Mouse (Mus musculus) liver, embryonic 13.5 days (tissue): ENCODE results near the gene Piezo1. TPM values are rescaled to one million over a fixed set of nuclear protein-coding genes. Genes with fewer than 3 reads are reported as not detected.

Experiments used
- ATAC-seq: fragments of 200-750 bp; cut with Nextera tagmentation; 2 replicates; pipeline ENCODE4 v1.8.0; 2017; ENCODE audit warnings: low read depth, mild to moderate bottlenecking, moderate number of reproducible peaks, moderate library complexity
- DNase-seq: peaks from one replicate; pipeline ENCODE4 v3.0.0; 2022
- H3K27ac ChIP-seq: fragments of 300-500 bp; sonication (generic); 2 replicates; pipeline ENCODE4 v1.5.1; 2015; ENCODE audit warnings: moderate library complexity, mild to moderate bottlenecking, inconsistent platforms
- H3K27me3 ChIP-seq: fragments of 300-500 bp; sonication (generic); 2 replicates; pipeline ENCODE4 v1.6.1; 2015; ENCODE audit warnings: mild to moderate bottlenecking, inconsistent platforms
- H3K36me3 ChIP-seq: fragments of 300-500 bp; sonication (generic); 2 replicates; pipeline ENCODE4 v1.6.1; 2015; ENCODE audit warnings: mild to moderate bottlenecking, inconsistent platforms
- H3K4me1 ChIP-seq: fragments of 300-500 bp; sonication (generic); replicated peaks from 2 replicates; pipeline ENCODE4 v1.6.1; 2015; ENCODE audit warnings: inconsistent platforms
- H3K4me2 ChIP-seq: fragments of 300-500 bp; sonication (generic); 2 replicates; pipeline ENCODE4 v1.6.1; 2015; ENCODE audit warnings: inconsistent platforms, mild to moderate bottlenecking, moderate library complexity
- H3K4me3 ChIP-seq: fragments of 300-500 bp; sonication (generic); replicated peaks from 2 replicates; pipeline ENCODE4 v1.5.1; 2015; ENCODE audit warnings: mild to moderate bottlenecking, inconsistent platforms
- H3K9ac ChIP-seq: fragments of 300-500 bp; sonication (generic); 2 replicates; pipeline ENCODE4 v1.6.1; 2015; ENCODE audit warnings: mild to moderate bottlenecking, inconsistent platforms
- H3K9me3 ChIP-seq: fragments of 300-500 bp; sonication (generic); replicated peaks from 2 replicates; pipeline ENCODE4 v1.6.1; 2016; ENCODE audit warnings: inconsistent platforms
- WGBS: fragments of 180-500 bp; shearing (Covaris S2); methylation state at CpG from one replicate; pipeline ENCODE4 v1.1.7; 2015; ENCODE audit not compliant: insufficient replicate concordance; 5-methylcytosine and 5-hydroxymethylcytosine counted together
- polyA plus RNA-seq: library from polyadenylated mRNA; unstranded; fragments of >200 nt; fragmentation: Nextera tagmentation; extraction: Ambion mirVana; gene quantifications from 2 replicates; pipeline ENCODE4 v1.2.1, GENCODE M21; 2015

The Piezo1 gene
- polyA plus RNA-seq, 1 experiment from 2014 or later = 14.2 TPM

GRCm38 (mm10) chr8:122556030-122557009 lies 5.2 kb upstream of the Piezo1 start:
- Histone ChIP-seq H3K4me2 (peak overlapping the region; percentile 66), H3K4me1 (peaks cover 69% of the 10 kb centered on the region), H3K4me3 (peak overlapping the region; percentile 43), H3K36me3 (no peaks in the 10 kb centered on the region), H3K9me3 (no peaks in the 10 kb centered on the region), H3K9ac (peak overlapping the region; percentile 72), H3K27ac (peak overlapping the region; percentile 81), H3K27me3 (no peaks in the 10 kb centered on the region)
- peak; percentile 80 for ATAC-seq
- WGBS = 18% methylated on average over 12 of the region's 12 CpGs
- no peak for DNase-seq

- Histone ChIP-seq H3K27ac (0 out of 2 replicates have a peak overlapping the region, but pooled peaks have one; percentile 12), H3K9me3 (no peaks in the 10 kb centered on the region), H3K4me3 (no peak overlapping the region), H3K27me3 (no peaks in the 10 kb centered on the region), H3K4me2 (no peak overlapping the region), H3K9ac (peak overlapping the region; percentile 24; the same call in 1 of the 2 replicates), H3K4me1 (peaks cover 70% of the 10 kb centered on the region), H3K36me3 (no peaks in the 10 kb centered on the region)
- 77% methylated on average over 6 of the region's 6 CpGs for WGBS
- ATAC-seq (no peak), DNase-seq (no peak)
These were observed 3.7 kb upstream of the Piezo1 start for GRCm38 (mm10) chr8:122554786-122555185.

GRCm38 (mm10) chr8:122550995-122551264 lies 199 bp downstream of the Piezo1 start:
- peak; percentile 8 for ATAC-seq

GRCm38 (mm10) chr8:122550234-122550994 lies 715 bp downstream of the Piezo1 start:
- peak overlapping the region; percentile 99 for H3K9ac ChIP-seq
- WGBS = under 1% methylated on average over 52 of the region's 52 CpGs
- H3K36me3 ChIP-seq = peaks cover 9% of the 10 kb centered on the region; the same call in 1 of the 2 replicates
- peak overlapping the region; percentile 99 for H3K27ac ChIP-seq
- peaks cover 75% of the 10 kb centered on the region for H3K4me1 ChIP-seq
- ATAC-seq (peak; percentile 19; the same call in 1 of the 2 replicates), DNase-seq (peak; percentile 56)
- peak overlapping the region; percentile 99 for H3K4me2 ChIP-seq
- H3K27me3 ChIP-seq = no peaks in the 10 kb centered on the region
- no peaks in the 10 kb centered on the region for H3K9me3 ChIP-seq
- H3K4me3 ChIP-seq = peak overlapping the region; percentile 99

More at GRCm38 (mm10) chr8:122550995-122551264, 199 bp downstream of the Piezo1 start:
- peak overlapping the region; percentile 99 for H3K4me2 ChIP-seq
- H3K9me3 ChIP-seq = no peaks in the 10 kb centered on the region
- peak overlapping the region; percentile 99 for H3K9ac ChIP-seq
- no peaks in the 10 kb centered on the region for H3K27me3 ChIP-seq
- peaks cover 9% of the 10 kb centered on the region; the same call in 1 of the 2 replicates for H3K36me3 ChIP-seq
- peak overlapping the region; percentile 99 for H3K4me3 ChIP-seq
- 0% methylated on average over 41 of the region's 43 CpGs for WGBS
- H3K4me1 ChIP-seq = peaks cover 75% of the 10 kb centered on the region
- no peak for DNase-seq
- peak overlapping the region; percentile 99 for H3K27ac ChIP-seq

GRCm38 (mm10) chr8:122548891-122549439 lies 2.2 kb downstream of the Piezo1 start:
- Histone ChIP-seq H3K36me3 (peaks cover 18% of the 10 kb centered on the region), H3K9me3 (no peaks in the 10 kb centered on the region), H3K9ac (peak overlapping the region; percentile 99), H3K27me3 (no peaks in the 10 kb centered on the region), H3K4me1 (peaks cover 80% of the 10 kb centered on the region), H3K4me3 (peak overlapping the region; percentile 99), H3K27ac (peak overlapping the region; percentile 99), H3K4me2 (peak overlapping the region; percentile 99)
- ATAC-seq (no peak), DNase-seq (no peak)
- 51% methylated on average over 3 of the region's 3 CpGs for WGBS

GRCm38 (mm10) chr8:122548331-122548730 lies 2.8 kb downstream of the Piezo1 start:
- peak overlapping the region; percentile 99 for H3K9ac ChIP-seq
- DNase-seq = no peak
- no peaks in the 10 kb centered on the region for H3K27me3 ChIP-seq
- ATAC-seq = no peak
- H3K4me2 ChIP-seq = peak overlapping the region; percentile 99
- H3K36me3 ChIP-seq = peaks cover 24% of the 10 kb centered on the region
- peak overlapping the region; percentile 99 for H3K4me3 ChIP-seq
- H3K4me1 ChIP-seq = peaks cover 80% of the 10 kb centered on the region
- peak overlapping the region; percentile 99 for H3K27ac ChIP-seq
- WGBS = 32% methylated on average over 13 of the region's 13 CpGs
- no peaks in the 10 kb centered on the region for H3K9me3 ChIP-seq

- peak; percentile 72 for ATAC-seq
- DNase-seq = peak; percentile 82
- Histone ChIP-seq H3K4me1 (peaks cover 83% of the 10 kb centered on the region), H3K9me3 (no peaks in the 10 kb centered on the region), H3K4me3 (peak overlapping the region; percentile 99), H3K27me3 (no peaks in the 10 kb centered on the region), H3K36me3 (peaks cover 29% of the 10 kb centered on the region), H3K27ac (peak overlapping the region; percentile 99), H3K4me2 (peak overlapping the region; percentile 99), H3K9ac (peak overlapping the region; percentile 99)
- 3% methylated on average over 5 of the region's 5 CpGs for WGBS
These were observed 3.3 kb downstream of the Piezo1 start for GRCm38 (mm10) chr8:122547815-122548214.

- WGBS = 58% methylated on average over 24 of the region's 24 CpGs
- H3K9ac ChIP-seq = peak overlapping the region; percentile 99
- H3K27me3 ChIP-seq = no peaks in the 10 kb centered on the region
- H3K36me3 ChIP-seq = peaks cover 38% of the 10 kb centered on the region
- peak overlapping the region; percentile 99 for H3K4me2 ChIP-seq
- DNase-seq (no peak), ATAC-seq (no peak)
- H3K27ac ChIP-seq = peak overlapping the region; percentile 99
- H3K4me3 ChIP-seq = peak overlapping the region; percentile 99
- H3K4me1 ChIP-seq = peaks cover 88% of the 10 kb centered on the region
- H3K9me3 ChIP-seq = no peaks in the 10 kb centered on the region
These were observed 4.2 kb downstream of the Piezo1 start for GRCm38 (mm10) chr8:122546811-122547453.

GRCm38 (mm10) chr8:122546066-122546755 lies 4.9 kb downstream of the Piezo1 start:
- 33% methylated on average over 7 of the region's 7 CpGs for WGBS
- Histone ChIP-seq H3K27me3 (no peaks in the 10 kb centered on the region), H3K27ac (peak overlapping the region; percentile 99), H3K9ac (peak overlapping the region; percentile 99), H3K4me1 (peaks cover 91% of the 10 kb centered on the region), H3K9me3 (no peaks in the 10 kb centered on the region), H3K4me3 (peak overlapping the region; percentile 99), H3K4me2 (peak overlapping the region; percentile 99), H3K36me3 (peaks cover 45% of the 10 kb centered on the region)
- DNase-seq (peak; percentile 87), ATAC-seq (peak; percentile 86)

- Histone ChIP-seq H3K9ac (peak overlapping the region; percentile 30; the same call in 1 of the 2 replicates), H3K4me2 (no peak overlapping the region), H3K36me3 (peaks cover 56% of the 10 kb centered on the region), H3K4me1 (peaks cover 99% of the 10 kb centered on the region), H3K27ac (peak overlapping the region; percentile 99), H3K4me3 (no peak overlapping the region), H3K9me3 (no peaks in the 10 kb centered on the region), H3K27me3 (no peaks in the 10 kb centered on the region)
- ATAC-seq = no peak
- DNase-seq = no peak
- 79% methylated on average over 8 of the region's 8 CpGs for WGBS
These were observed 7.0 kb downstream of the Piezo1 start for GRCm38 (mm10) chr8:122544138-122544537.
